Mouse (Mus musculus) embryonic facial prominence, embryonic 11.5 days (tissue): ENCODE measurements at regions not wholly inside any gene's neighbourhood (a gene's known extent, or its start where the extent isn't known, plus 50 kb on each side); places are given as distances from the start of the nearest gene placed in this dataset.

Source experiments
- ATAC-seq: fragments of 200-750 bp; cut with Nextera tagmentation; replicated peaks from 2 replicates; pipeline ENCODE4 v1.8.0; 2017; ENCODE audit warnings: low read depth; ENCODE audit not compliant: insufficient number of reproducible peaks, low FRiP score, low TSS enrichment
- DNase-seq: peaks from one replicate; pipeline ENCODE4 v3.0.0-alpha.2; 2015; ENCODE audit warnings: low spot score
- H3K27ac ChIP-seq: fragments of 300-500 bp; sonication (generic); replicated peaks from 2 replicates; pipeline ENCODE4 v1.5.1; 2014; ENCODE audit warnings: mild to moderate bottlenecking, low read depth, low read length, control low read depth
- H3K27me3 ChIP-seq: fragments of 300-500 bp; sonication (generic); 2 replicates; pipeline ENCODE4 v1.6.1; 2014; ENCODE audit warnings: mild to moderate bottlenecking, low read length, moderate library complexity, mixed read lengths; ENCODE audit not compliant: control insufficient read depth, insufficient read depth
- H3K36me3 ChIP-seq: fragments of 300-500 bp; sonication (generic); replicated peaks from 2 replicates; pipeline ENCODE4 v1.6.1; 2014; ENCODE audit warnings: low read depth, mild to moderate bottlenecking, low read length, moderate library complexity, mixed read lengths; ENCODE audit not compliant: control insufficient read depth, insufficient read depth
- H3K4me1 ChIP-seq: fragments of 300-500 bp; sonication (generic); 2 replicates; pipeline ENCODE4 v1.6.1; 2014; ENCODE audit warnings: low read length, mixed read lengths; ENCODE audit not compliant: control insufficient read depth, insufficient read depth
- H3K4me2 ChIP-seq: fragments of 300-500 bp; sonication (generic); 2 replicates; pipeline ENCODE4 v1.6.1; 2014; ENCODE audit warnings: low read depth, mild to moderate bottlenecking, control low read depth, low read length, moderate library complexity
- H3K4me3 ChIP-seq: fragments of 300-500 bp; sonication (generic); 2 replicates; pipeline ENCODE4 v1.5.1; 2014; ENCODE audit warnings: low read depth, low read length, control low read depth
- H3K9ac ChIP-seq: fragments of 300-500 bp; sonication (generic); replicated peaks from 2 replicates; pipeline ENCODE4 v1.6.1; 2014; ENCODE audit warnings: mild to moderate bottlenecking, control low read depth, low read length
- H3K9me3 ChIP-seq: fragments of 300-500 bp; sonication (generic); replicated peaks from 2 replicates; pipeline ENCODE4 v1.6.1; 2016; ENCODE audit warnings: mild to moderate bottlenecking, low read length, inconsistent platforms, mixed read lengths; ENCODE audit not compliant: control insufficient read depth
- WGBS: fragments of 180-500 bp; shearing (Covaris S2); extraction: QIAGEN DNeasy Blood & Tissue Kit; methylation state at CpG from one replicate; pipeline ENCODE4 v1.1.7; 2014; 5-methylcytosine and 5-hydroxymethylcytosine counted together

DNA sequence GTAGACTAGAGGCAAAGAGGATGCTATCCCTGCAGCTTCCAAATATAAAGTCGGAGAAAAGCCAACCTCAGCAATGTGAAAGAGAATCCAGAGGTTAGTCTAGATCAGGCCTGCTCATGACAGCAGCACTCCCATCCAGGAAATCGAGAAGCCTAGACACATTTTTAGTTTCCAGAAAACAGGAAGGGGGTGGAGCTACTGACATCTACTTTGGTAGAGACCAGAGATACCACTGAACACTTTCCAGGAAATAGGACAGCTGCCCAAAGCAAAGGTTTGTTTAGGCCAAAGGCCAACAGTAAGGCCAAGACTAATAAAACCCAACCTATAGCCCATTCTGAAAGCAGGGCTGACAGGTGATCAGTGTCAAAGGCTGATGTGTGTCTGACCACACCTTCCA is 151.4 kb upstream of the Sp8 start:
- no peak overlapping the region for H3K27ac ChIP-seq
- H3K9me3 ChIP-seq = no peaks in the 10 kb centered on the region
- DNase-seq (no peak), ATAC-seq (no peak)
- WGBS = 70% methylated on average over 2 of the region's 2 CpGs
- H3K4me1 ChIP-seq = no peaks in the 10 kb centered on the region
- H3K36me3 ChIP-seq = no peaks in the 10 kb centered on the region
- no peak overlapping the region for H3K4me3 ChIP-seq
- H3K4me2 ChIP-seq = no peak overlapping the region
- no peak overlapping the region for H3K9ac ChIP-seq
- H3K27me3 ChIP-seq = no peaks in the 10 kb centered on the region

GRCm38 (mm10) chr12:118682902-118683301 is 163.2 kb upstream of the Sp8 start:
- no peak overlapping the region for H3K27ac ChIP-seq

DNA sequence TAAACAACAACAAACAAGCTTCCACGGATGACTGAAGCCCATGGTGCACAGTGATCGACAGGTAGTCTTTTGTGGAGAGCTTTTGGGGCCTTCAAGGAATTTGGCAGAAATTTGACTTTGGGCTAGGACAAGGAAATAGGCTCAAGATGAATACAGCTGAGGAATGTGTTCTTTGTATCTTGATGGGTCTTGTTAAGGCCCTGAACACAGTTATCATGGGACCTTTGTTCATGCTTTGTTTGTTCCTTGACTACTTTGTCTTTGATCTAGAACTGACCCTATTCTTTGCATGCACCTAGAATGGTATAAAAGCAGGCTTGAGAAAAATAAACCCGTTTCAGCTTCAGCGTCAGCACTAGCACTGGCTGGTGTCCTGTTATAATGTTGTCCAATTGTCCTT is 168.1 kb upstream of the Sp8 start:
- ATAC-seq (no peak), DNase-seq (no peak)
- 90% methylated on average over 4 of the region's 4 CpGs for WGBS
- no peaks in the 10 kb centered on the region for H3K9me3 ChIP-seq
- H3K4me3 ChIP-seq = no peak overlapping the region
- no peaks in the 10 kb centered on the region for H3K4me1 ChIP-seq
- no peaks in the 10 kb centered on the region for H3K36me3 ChIP-seq
- H3K27ac ChIP-seq = no peak overlapping the region
- no peak overlapping the region for H3K9ac ChIP-seq
- H3K27me3 ChIP-seq = no peaks in the 10 kb centered on the region
- no peak overlapping the region for H3K4me2 ChIP-seq

More at GRCm38 (mm10) chr12:118682902-118683301, 163.2 kb upstream of the Sp8 start:
- no peak for DNase-seq
- Histone ChIP-seq H3K4me1 (no peaks in the 10 kb centered on the region), H3K4me3 (no peak overlapping the region), H3K36me3 (no peaks in the 10 kb centered on the region), H3K9me3 (no peaks in the 10 kb centered on the region), H3K4me2 (no peak overlapping the region), H3K9ac (no peak overlapping the region), H3K27me3 (no peaks in the 10 kb centered on the region)
- WGBS = 83% methylated on average over 1 of the region's 1 CpGs
- ATAC-seq = no peak

DNA sequence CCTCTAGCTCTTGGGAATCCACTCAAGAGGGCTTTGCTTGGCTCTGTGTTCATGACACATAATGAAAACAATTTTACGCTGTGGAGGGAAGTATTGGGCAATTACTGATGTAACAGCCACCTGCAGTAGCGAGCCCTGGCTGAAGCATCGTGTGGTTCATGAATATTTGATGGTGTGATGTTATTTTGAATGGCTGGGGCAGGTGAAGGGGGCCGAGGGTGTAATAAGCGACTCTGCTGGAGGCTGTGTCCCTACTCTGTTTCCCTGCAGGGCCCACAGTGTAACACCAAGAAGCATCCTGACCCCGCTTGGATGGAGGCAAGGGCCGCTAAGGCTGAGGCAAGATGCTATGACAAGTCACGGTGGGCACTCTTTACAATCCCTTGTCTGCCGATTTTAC is 184.6 kb upstream of the Sp8 start:
- H3K27ac ChIP-seq = no peak overlapping the region
- no peak overlapping the region for H3K4me3 ChIP-seq
- no peaks in the 10 kb centered on the region for H3K9me3 ChIP-seq
- H3K4me2 ChIP-seq = no peak overlapping the region
- 0 out of 2 replicates have a peak, but pooled peaks cover 2% of the 10 kb centered on the region for H3K27me3 ChIP-seq
- DNase-seq (no peak), ATAC-seq (0 out of 2 replicates have a peak, but pooled peaks have one; percentile 71)
- H3K36me3 ChIP-seq = no peaks in the 10 kb centered on the region
- H3K4me1 ChIP-seq = no peaks in the 10 kb centered on the region
- 16% methylated on average over 9 of the region's 9 CpGs for WGBS
- no peak overlapping the region for H3K9ac ChIP-seq

- Histone ChIP-seq H3K4me1 (no peaks in the 10 kb centered on the region), H3K27me3 (0 out of 2 replicates have a peak, but pooled peaks cover 2% of the 10 kb centered on the region), H3K4me3 (no peak overlapping the region), H3K36me3 (no peaks in the 10 kb centered on the region), H3K9ac (no peak overlapping the region), H3K27ac (no peak overlapping the region), H3K9me3 (no peaks in the 10 kb centered on the region), H3K4me2 (peak overlapping the region; percentile 21; the same call in 1 of the 2 replicates)
- DNase-seq = peak; percentile 50
- no peak for ATAC-seq
- WGBS = 3% methylated on average over 5 of the region's 5 CpGs
These were observed 185.0 kb upstream of the Sp8 start for GRCm38 (mm10) chr12:118661214-118661486.

- no peak overlapping the region for H3K9ac ChIP-seq
- peak; percentile 43 for DNase-seq
- H3K4me1 ChIP-seq = no peaks in the 10 kb centered on the region
- H3K27ac ChIP-seq = no peak overlapping the region
- no peak for ATAC-seq
- no peak overlapping the region for H3K4me3 ChIP-seq
- H3K4me2 ChIP-seq = peak overlapping the region; percentile 21; the same call in 1 of the 2 replicates
- H3K9me3 ChIP-seq = no peaks in the 10 kb centered on the region
- H3K27me3 ChIP-seq = 0 out of 2 replicates have a peak, but pooled peaks cover 2% of the 10 kb centered on the region
- WGBS = 6% methylated on average over 12 of the region's 12 CpGs
- H3K36me3 ChIP-seq = no peaks in the 10 kb centered on the region
These were observed 185.5 kb upstream of the Sp8 start for GRCm38 (mm10) chr12:118660384-118661213.

DNA sequence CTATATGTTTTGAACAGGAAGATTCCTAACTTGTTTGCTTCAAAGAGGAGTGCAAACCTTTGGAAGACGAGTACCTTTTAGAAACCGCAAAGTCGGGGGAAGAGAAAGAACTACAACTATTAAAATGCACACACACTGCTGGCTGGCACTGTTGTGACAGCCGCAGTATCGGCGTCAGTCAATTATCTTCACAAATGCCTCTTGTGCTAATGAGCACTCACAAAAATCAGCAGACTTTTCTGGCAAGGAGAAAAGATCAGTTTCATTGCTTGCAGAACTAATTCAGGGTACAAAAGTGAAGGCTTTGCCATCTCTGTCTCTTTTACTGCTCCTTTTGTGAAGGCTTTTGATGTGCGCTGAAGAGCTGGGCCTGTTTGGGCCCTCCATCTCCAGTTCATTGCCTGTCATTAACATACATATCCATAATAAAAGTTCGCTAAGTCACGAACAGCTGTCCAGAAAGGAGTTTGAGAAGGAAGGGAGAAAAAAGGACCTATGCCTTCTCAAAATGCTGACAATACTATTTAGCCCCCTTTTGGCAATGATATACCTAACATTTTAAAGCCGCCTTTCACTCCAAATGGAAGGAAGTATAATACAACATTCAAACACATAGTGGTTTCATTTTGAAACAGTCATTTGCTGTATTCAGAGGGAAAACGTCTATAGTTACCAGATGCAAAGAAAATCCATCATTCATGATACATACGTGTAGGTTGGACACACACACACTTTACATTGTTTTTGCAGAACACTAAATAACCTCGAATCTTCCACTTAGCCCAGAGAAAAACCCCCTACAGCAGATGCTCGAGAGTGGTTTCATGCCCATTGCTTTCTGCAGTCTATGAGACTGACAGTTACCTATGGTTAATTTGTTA is 186.6 kb upstream of the Sp8 start:
- Histone ChIP-seq H3K27me3 (0 out of 2 replicates have a peak, but pooled peaks cover 2% of the 10 kb centered on the region), H3K27ac (no peak overlapping the region), H3K9me3 (no peaks in the 10 kb centered on the region), H3K4me3 (no peak overlapping the region), H3K4me1 (no peaks in the 10 kb centered on the region), H3K36me3 (no peaks in the 10 kb centered on the region), H3K4me2 (no peak overlapping the region), H3K9ac (no peak overlapping the region)
- 0 out of 2 replicates have a peak, but pooled peaks have one; percentile 63 for ATAC-seq
- DNase-seq = no peak
- WGBS = 29% methylated on average over 14 of the region's 14 CpGs
